Mouse (Mus musculus): ENCODE results near the gene Vax1.

DNA sequence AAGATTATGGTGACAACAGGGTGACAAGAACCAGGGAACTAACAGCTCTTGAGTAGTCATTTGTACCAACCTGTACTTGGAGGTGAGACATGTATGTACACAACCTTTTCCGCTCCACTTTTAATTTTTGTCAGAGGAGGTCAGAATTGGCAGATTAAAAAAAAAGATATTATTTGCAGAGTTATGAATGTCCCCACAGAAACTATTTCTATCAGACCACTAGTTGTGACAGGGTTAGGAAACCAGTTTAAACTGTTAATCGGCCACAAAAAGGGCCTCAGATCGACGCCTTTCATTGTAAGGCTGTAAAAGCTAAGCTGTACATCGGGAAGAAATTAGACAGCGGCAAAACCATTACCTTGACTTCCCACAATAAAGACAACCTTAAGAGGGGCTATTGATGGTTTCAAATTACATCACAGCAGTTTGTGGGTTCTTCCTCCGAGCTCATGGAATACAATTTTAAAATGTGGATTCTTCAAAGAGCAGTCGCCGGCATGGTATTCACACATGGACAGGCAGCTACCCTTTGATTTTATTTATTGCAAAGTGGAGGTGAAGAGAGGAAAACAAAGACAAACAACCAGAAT lies 25.4 kb upstream of the Vax1 start:
- TF ChIP-seq POLR2A (IDR thresholded peaks at IDR 0.05; ENCODE audit: borderline replicate concordance, control insufficient read depth, low read depth, low read length) (no peak), CTCF (IDR thresholded peaks at IDR 0.05; ENCODE audit: control insufficient read depth, insufficient read depth, low read length) (no peak)
